Mouse (Mus musculus) lung, embryonic 15.5 days (tissue): ENCODE data around the gene Ccr7. TPM values are rescaled to one million over a fixed set of nuclear protein-coding genes. Genes with fewer than 3 reads are reported as not detected.

Source experiments
- ATAC-seq: fragments of 200-750 bp; cut with Nextera tagmentation; 2 replicates; pipeline ENCODE4 v1.8.0; 2017; ENCODE audit warnings: moderate number of reproducible peaks, borderline replicate concordance; ENCODE audit not compliant: low FRiP score, low TSS enrichment; ENCODE audit errors: extremely low read depth
- H3K27ac ChIP-seq: fragments of 300-500 bp; sonication (generic); 2 replicates; pipeline ENCODE4 v1.5.1; 2015; ENCODE audit warnings: moderate library complexity, mild to moderate bottlenecking, inconsistent platforms
- H3K27me3 ChIP-seq: fragments of 300-500 bp; sonication (generic); 2 replicates; pipeline ENCODE4 v1.6.1; 2015; ENCODE audit warnings: inconsistent platforms
- H3K36me3 ChIP-seq: fragments of 300-500 bp; sonication (generic); 2 replicates; pipeline ENCODE4 v1.6.1; 2015; ENCODE audit warnings: inconsistent platforms
- H3K4me1 ChIP-seq: fragments of 300-500 bp; sonication (generic); 2 replicates; pipeline ENCODE4 v1.6.1; 2015; ENCODE audit warnings: inconsistent platforms
- H3K4me2 ChIP-seq: fragments of 300-500 bp; sonication (generic); 2 replicates; pipeline ENCODE4 v1.6.1; 2015; ENCODE audit warnings: inconsistent platforms, mild to moderate bottlenecking, moderate library complexity
- H3K4me3 ChIP-seq: fragments of 300-500 bp; sonication (generic); 2 replicates; pipeline ENCODE4 v1.5.1; 2015; ENCODE audit warnings: mild to moderate bottlenecking, inconsistent platforms
- H3K9ac ChIP-seq: fragments of 300-500 bp; sonication (generic); 2 replicates; pipeline ENCODE4 v1.6.1; 2015; ENCODE audit warnings: inconsistent platforms
- H3K9me3 ChIP-seq: fragments of 300-500 bp; sonication (generic); 2 replicates; pipeline ENCODE4 v1.6.1; 2016; ENCODE audit warnings: inconsistent platforms
- WGBS: fragments of 180-500 bp; shearing (Covaris S2); methylation state at CpG from one replicate; pipeline ENCODE4 v1.1.7; 2015; 5-methylcytosine and 5-hydroxymethylcytosine counted together
- polyA plus RNA-seq: library from polyadenylated mRNA; unstranded; fragments of >200 nt; fragmentation: Nextera tagmentation; extraction: Ambion mirVana; gene quantifications from 2 replicates; pipeline ENCODE4 v1.2.1, GENCODE M21; 2015

Ccr7 gene
- polyA plus RNA-seq, 1 experiment from 2014 or later = 0.29 TPM

DNA sequence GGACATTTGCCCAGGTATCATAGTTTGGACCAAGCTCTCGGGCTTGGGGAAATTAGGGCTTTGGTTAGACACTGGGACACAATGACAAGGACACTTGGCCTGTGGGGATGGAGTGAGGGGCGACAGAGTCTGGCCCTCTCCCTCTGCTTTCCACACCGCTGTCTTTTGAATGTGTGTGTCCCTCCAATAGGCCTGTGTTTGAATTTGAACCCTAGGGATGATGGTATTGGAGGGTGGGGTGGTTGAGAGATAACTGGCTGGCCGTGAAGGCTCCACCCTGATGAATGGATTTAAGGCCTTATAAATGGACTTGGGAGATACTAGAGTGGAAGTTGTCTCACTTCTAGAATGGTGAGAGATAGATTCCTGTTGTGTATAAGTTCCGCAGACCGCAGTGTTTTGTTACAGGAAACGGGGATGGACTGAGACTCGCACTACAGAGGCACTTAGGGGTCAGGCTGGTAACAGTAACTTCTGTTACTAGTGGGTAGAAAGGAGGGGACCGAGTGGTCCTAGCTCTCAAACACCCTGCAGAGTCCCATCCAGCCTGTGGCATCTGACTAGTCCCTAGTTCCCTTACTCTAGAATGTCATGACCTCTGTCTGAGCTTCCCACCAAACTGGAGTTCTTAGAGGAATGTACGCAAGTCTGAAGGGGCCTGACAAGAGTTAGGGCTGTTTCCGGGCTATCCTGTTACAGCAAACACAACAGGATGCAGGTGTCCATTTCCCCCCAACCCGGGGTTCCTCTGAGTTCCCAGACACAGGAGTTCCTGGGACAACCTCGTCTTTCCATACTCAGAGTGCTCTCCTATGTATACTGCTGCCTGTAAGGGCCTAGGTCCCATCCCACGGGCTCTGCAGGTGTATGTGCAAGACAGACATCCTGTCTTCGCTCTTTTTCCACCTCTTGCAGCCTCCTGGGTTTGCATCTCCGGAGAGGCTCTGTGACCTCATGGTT lies 11.5 kb downstream of the Ccr7 start:
- WGBS = 59% methylated on average over 16 of the region's 16 CpGs
- ATAC-seq = no peak

GRCm38 (mm10) chr11:99142493-99143095 lies 12.3 kb downstream of the Ccr7 start:
- Histone ChIP-seq H3K9me3 (no peaks in the 10 kb centered on the region), H3K4me2 (no peak overlapping the region), H3K4me3 (no peak overlapping the region), H3K9ac (no peak overlapping the region), H3K27ac (peak overlapping the region; percentile 70), H3K36me3 (no peaks in the 10 kb centered on the region), H3K4me1 (peaks cover 53% of the 10 kb centered on the region), H3K27me3 (no peaks in the 10 kb centered on the region)
- ATAC-seq = no peak
- WGBS = 66% methylated on average over 18 of the region's 18 CpGs

More for the DNA sequence above, 11.5 kb downstream of the Ccr7 start:
- peak overlapping the region; percentile 37; the same call in 1 of the 2 replicates for H3K27ac ChIP-seq
- no peak overlapping the region for H3K4me2 ChIP-seq
- no peak overlapping the region for H3K9ac ChIP-seq
- peaks cover 61% of the 10 kb centered on the region for H3K4me1 ChIP-seq
- H3K9me3 ChIP-seq = no peaks in the 10 kb centered on the region
- no peaks in the 10 kb centered on the region for H3K36me3 ChIP-seq
- H3K4me3 ChIP-seq = no peak overlapping the region
- no peaks in the 10 kb centered on the region for H3K27me3 ChIP-seq

DNA sequence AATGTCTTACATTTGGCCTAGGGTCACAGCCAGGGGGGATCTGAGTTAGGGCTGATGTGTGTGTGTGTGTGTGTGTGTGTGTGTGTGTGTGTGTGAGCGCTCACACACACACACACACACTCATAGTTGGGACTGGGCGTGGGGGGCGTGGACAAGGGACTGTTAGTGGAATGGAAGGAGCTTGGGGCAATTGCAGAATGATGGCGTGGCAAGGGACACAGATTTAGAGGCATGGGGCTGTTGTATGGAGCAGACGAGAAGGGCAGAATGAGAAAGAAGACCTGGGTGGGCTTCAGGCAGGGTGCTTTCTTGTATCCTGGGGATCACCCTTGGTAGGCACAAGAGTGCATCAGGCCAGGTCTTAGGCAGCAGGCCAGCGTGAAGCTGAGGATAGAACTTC lies 12.8 kb downstream of the Ccr7 start:
- Histone ChIP-seq H3K27me3 (no peaks in the 10 kb centered on the region), H3K4me1 (peaks cover 47% of the 10 kb centered on the region), H3K27ac (peak overlapping the region; percentile 70), H3K9ac (no peak overlapping the region), H3K9me3 (no peaks in the 10 kb centered on the region), H3K4me2 (no peak overlapping the region), H3K36me3 (no peaks in the 10 kb centered on the region), H3K4me3 (no peak overlapping the region)
- no peak for ATAC-seq
- 84% methylated on average over 6 of the region's 6 CpGs for WGBS

GRCm38 (mm10) chr11:99141600-99141999 lies 13.3 kb downstream of the Ccr7 start:
- H3K27me3 ChIP-seq = no peaks in the 10 kb centered on the region
- peak; percentile 79 for ATAC-seq
- WGBS = 50% methylated on average over 7 of the region's 7 CpGs
- peak overlapping the region; percentile 70; the same call in 1 of the 2 replicates for H3K27ac ChIP-seq
- H3K4me1 ChIP-seq = peaks cover 43% of the 10 kb centered on the region
- no peak overlapping the region for H3K4me3 ChIP-seq
- H3K9me3 ChIP-seq = no peaks in the 10 kb centered on the region
- no peak overlapping the region for H3K9ac ChIP-seq
- no peaks in the 10 kb centered on the region for H3K36me3 ChIP-seq
- H3K4me2 ChIP-seq = no peak overlapping the region

DNA sequence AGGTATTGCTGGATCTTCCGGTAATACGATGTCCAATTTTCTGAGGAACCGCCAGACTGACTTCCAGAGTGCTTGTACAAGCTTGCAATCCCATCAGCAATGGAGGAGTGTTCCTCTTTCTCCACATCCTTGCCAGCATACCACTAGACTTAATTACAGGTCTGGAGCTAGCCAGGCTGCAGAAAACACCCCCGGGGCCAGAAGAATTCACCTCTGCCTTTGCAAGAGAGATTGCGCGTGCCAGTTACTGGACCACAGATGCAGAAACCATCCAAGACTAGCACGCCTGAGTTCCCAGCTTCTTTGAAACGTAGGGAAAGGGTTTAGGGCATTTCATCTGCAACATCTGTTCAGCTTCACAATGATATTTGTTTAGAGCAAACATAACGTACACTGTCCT lies 15.9 kb downstream of the Ccr7 start:
- ATAC-seq = no peak
- H3K27me3 ChIP-seq = no peaks in the 10 kb centered on the region
- H3K4me1 ChIP-seq = peaks cover 44% of the 10 kb centered on the region
- no peak overlapping the region for H3K4me2 ChIP-seq
- no peaks in the 10 kb centered on the region for H3K9me3 ChIP-seq
- 0 out of 2 replicates have a peak overlapping the region, but pooled peaks have one; percentile 6 for H3K27ac ChIP-seq
- 72% methylated on average over 9 of the region's 9 CpGs for WGBS
- H3K4me3 ChIP-seq = no peak overlapping the region
- H3K36me3 ChIP-seq = no peaks in the 10 kb centered on the region
- no peak overlapping the region for H3K9ac ChIP-seq

DNA sequence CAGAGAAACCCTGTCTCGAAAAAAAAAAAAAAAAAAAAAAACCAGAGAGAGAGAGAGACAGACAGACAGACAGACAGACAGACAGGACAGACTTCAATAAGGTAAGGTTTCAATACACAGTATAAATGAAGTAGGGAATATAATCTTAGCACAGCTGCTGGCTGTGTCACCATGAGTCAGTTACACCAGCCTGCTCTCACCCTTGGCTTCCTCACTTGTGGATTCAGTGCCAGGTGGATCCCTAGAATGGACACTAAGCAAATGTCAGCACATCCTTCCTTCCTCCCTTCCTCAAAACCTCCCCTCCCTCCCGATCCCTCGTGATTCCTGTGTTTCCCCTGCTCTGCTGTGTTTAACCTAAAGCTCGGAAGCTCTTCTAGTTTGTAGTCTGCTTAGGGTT lies 17.5 kb downstream of the Ccr7 start:
- WGBS = 44% methylated on average over 4 of the region's 4 CpGs
- Histone ChIP-seq H3K27me3 (no peaks in the 10 kb centered on the region), H3K4me1 (peaks cover 42% of the 10 kb centered on the region), H3K27ac (no peak overlapping the region), H3K4me3 (no peak overlapping the region), H3K36me3 (no peaks in the 10 kb centered on the region), H3K9ac (no peak overlapping the region), H3K4me2 (no peak overlapping the region), H3K9me3 (no peaks in the 10 kb centered on the region)
- ATAC-seq = no peak

- no peak for ATAC-seq
- H3K27ac ChIP-seq = no peak overlapping the region
- no peak overlapping the region for H3K4me2 ChIP-seq
- H3K9ac ChIP-seq = no peak overlapping the region
- H3K4me3 ChIP-seq = no peak overlapping the region
- H3K9me3 ChIP-seq = no peaks in the 10 kb centered on the region
- whole genome bisulfite sequencing = 58% methylated on average over 4 of the region's 4 CpGs
- H3K4me1 ChIP-seq = peaks cover 42% of the 10 kb centered on the region
- no peaks in the 10 kb centered on the region for H3K36me3 ChIP-seq
- no peaks in the 10 kb centered on the region for H3K27me3 ChIP-seq
These were observed 17.9 kb downstream of the Ccr7 start for GRCm38 (mm10) chr11:99136961-99137360.

GRCm38 (mm10) chr11:99136361-99136760 lies 18.5 kb downstream of the Ccr7 start:
- H3K4me3 ChIP-seq = no peak overlapping the region
- H3K4me2 ChIP-seq = no peak overlapping the region
- no peaks in the 10 kb centered on the region for H3K9me3 ChIP-seq
- peaks cover 42% of the 10 kb centered on the region for H3K4me1 ChIP-seq
- no peak overlapping the region for H3K9ac ChIP-seq
- no peak for ATAC-seq
- H3K36me3 ChIP-seq = no peaks in the 10 kb centered on the region
- no peak overlapping the region for H3K27ac ChIP-seq
- no peaks in the 10 kb centered on the region for H3K27me3 ChIP-seq
- WGBS = 65% methylated on average over 3 of the region's 3 CpGs

GRCm38 (mm10) chr11:99135047-99135440 lies 19.8 kb downstream of the Ccr7 start:
- Histone ChIP-seq H3K4me1 (peaks cover 42% of the 10 kb centered on the region), H3K27me3 (no peaks in the 10 kb centered on the region), H3K9ac (no peak overlapping the region), H3K4me3 (no peak overlapping the region), H3K4me2 (no peak overlapping the region), H3K36me3 (no peaks in the 10 kb centered on the region), H3K9me3 (no peaks in the 10 kb centered on the region), H3K27ac (peak overlapping the region; percentile 57)
- WGBS = 64% methylated on average over 8 of the region's 8 CpGs
- ATAC-seq = no peak

DNA sequence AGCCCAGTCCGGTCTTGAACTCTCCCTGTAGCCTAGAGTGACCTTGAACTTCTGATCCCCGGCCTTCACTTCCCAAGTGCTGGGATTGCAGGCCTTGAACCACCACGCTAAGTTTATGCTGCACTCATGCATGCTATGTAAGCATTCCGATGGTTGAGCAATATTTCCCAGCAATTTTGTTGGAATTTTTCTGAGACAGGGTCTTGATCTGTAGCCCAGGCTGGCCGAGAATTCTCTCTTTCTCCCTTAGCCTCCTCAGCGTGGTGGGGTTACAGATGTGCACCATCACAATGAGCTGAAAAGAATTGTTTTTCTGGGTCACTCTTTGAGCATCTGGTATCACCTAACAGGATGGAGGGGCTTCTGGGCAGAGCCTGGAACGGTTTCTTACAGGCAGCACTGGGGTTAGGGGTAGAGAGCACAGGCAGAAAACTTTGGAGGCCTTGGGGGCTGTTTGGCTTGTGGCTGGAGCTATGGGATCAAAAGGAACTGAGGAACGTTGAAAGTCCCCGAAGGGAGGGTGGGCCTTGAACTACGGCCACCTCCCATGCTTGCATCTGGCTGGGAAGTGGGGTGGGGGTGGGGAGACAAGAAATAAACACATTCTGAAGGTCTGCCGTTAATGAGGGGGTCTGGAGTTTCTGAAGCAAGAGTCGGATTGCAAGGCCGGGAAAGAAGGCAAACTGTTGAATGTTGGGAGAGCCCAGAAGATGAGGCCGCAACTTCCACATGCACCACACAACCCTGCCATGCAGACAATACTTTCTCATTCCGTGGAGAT lies 20.4 kb downstream of the Ccr7 start:
- WGBS = 33% methylated on average over 15 of the region's 15 CpGs
- Histone ChIP-seq H3K9ac (no peak overlapping the region), H3K27me3 (no peaks in the 10 kb centered on the region), H3K4me3 (no peak overlapping the region), H3K4me1 (peaks cover 42% of the 10 kb centered on the region), H3K36me3 (no peaks in the 10 kb centered on the region), H3K9me3 (no peaks in the 10 kb centered on the region), H3K27ac (peak overlapping the region; percentile 57), H3K4me2 (no peak overlapping the region)
- ATAC-seq = peak; percentile 15; the same call in 1 of the 2 replicates

- WGBS = 34% methylated on average over 5 of the region's 5 CpGs
- Histone ChIP-seq H3K27me3 (no peaks in the 10 kb centered on the region), H3K4me3 (no peak overlapping the region), H3K9ac (no peak overlapping the region), H3K27ac (peak overlapping the region; percentile 57), H3K9me3 (no peaks in the 10 kb centered on the region), H3K4me2 (no peak overlapping the region), H3K4me1 (peaks cover 48% of the 10 kb centered on the region), H3K36me3 (no peaks in the 10 kb centered on the region)
- ATAC-seq = peak; percentile 41; the same call in 1 of the 2 replicates
These were observed 21.5 kb downstream of the Ccr7 start for GRCm38 (mm10) chr11:99133285-99133897.
